Mouse (Mus musculus): ENCODE measurements around the gene Cd200. TPM values are rescaled to one million over a fixed set of nuclear protein-coding genes. Genes with fewer than 3 reads are reported as not detected.
A peak's percentile ranks its signal among the peaks of the same experiment; 100 is the strongest.
"Not testable (repeated sequence)": the region's sequence is repeated elsewhere in the genome, so short reads cannot be mapped to it uniquely, and the experiment has no call there.

The Cd200 gene
- polyA plus RNA-seq, 1 experiment from 2014 or later, result 226 TPM

GRCm38 (mm10) chr16:45352875-45353274, 56.0 kb downstream of the Cd200 start:
- Histone ChIP-seq H3K9ac (replicated peaks) (no peak overlapping the region), H3K27me3 (no peaks in the 10 kb centered on the region), H3K9me3 (no peaks in the 10 kb centered on the region), H3K36me3 (no peaks in the 10 kb centered on the region), H3K4me2 (replicated peaks) (no peak overlapping the region), H3K27ac (no peak overlapping the region), H3K4me1 (replicated peaks) (0 out of 2 replicates have a peak, but pooled peaks cover 3% of the 10 kb centered on the region), H3K4me3 (replicated peaks) (no peak overlapping the region)
- peak; percentile 88 for ATAC-seq

DNA sequence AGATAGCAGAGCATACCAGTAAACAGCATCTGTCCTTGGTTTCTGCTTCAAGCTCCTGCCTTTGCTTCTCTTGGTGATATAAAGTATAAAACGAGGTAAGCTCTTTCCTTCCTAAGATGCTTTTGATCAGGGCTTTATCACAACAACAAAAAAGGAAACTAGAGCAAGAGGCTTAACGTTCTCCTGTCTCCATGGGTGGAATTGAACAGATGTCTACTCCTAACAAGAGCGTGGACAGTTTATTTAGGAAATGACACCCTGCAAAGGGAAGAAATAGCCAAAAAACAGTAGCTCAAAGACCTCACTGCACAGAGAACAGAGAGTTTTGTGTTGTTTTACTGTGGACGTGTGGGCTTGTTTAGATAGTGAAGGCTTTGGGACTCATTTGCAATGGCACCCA, 58.1 kb downstream of the Cd200 start:
- no peak for ATAC-seq
- Histone ChIP-seq H3K27ac (no peak overlapping the region), H3K4me1 (replicated peaks) (0 out of 2 replicates have a peak, but pooled peaks cover 3% of the 10 kb centered on the region), H3K9me3 (no peaks in the 10 kb centered on the region), H3K4me2 (replicated peaks) (no peak overlapping the region), H3K27me3 (no peaks in the 10 kb centered on the region), H3K4me3 (replicated peaks) (no peak overlapping the region), H3K36me3 (no peaks in the 10 kb centered on the region), H3K9ac (replicated peaks) (no peak overlapping the region)
- 49% methylated on average over 4 of the region's 4 CpGs for WGBS

- no peak overlapping the region for H3K27ac ChIP-seq
- no peaks in the 10 kb centered on the region for H3K27me3 ChIP-seq
- H3K9me3 ChIP-seq, result no peaks in the 10 kb centered on the region
- ATAC-seq, result no peak
- no peak overlapping the region for H3K4me3 ChIP-seq (replicated peaks)
- H3K4me2 ChIP-seq (replicated peaks), result no peak overlapping the region
- 81% methylated on average over 3 of the region's 3 CpGs for WGBS
- H3K36me3 ChIP-seq, result no peaks in the 10 kb centered on the region
- 0 out of 2 replicates have a peak, but pooled peaks cover 6% of the 10 kb centered on the region for H3K4me1 ChIP-seq (replicated peaks)
- no peak overlapping the region for H3K9ac ChIP-seq (replicated peaks)
These were observed 59.1 kb downstream of the Cd200 start for GRCm38 (mm10) chr16:45349523-45350298.

DNA sequence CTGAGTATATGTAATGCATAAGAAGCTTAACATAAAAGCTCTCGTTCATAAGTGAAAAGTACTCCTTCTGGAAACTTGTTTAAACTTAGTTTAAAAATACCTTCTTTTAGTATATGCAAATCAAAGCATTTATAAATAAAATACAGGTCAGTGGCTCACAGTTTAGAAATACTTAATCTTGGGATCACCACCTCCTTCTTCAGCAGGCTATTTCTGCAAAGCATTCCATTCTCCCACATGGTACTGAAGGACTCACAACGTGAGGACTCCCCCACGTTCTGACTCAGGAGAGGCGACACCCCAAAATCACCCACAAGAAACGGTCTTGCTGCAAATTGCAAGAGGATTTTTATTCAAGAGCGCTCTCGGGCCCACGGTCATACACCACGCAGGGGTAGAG, 60.6 kb downstream of the Cd200 start:
- not testable (repeated sequence) for ATAC-seq; H3K9me3 ChIP-seq; H3K4me2 ChIP-seq (replicated peaks); H3K4me1 ChIP-seq (replicated peaks); H3K4me3 ChIP-seq (replicated peaks); H3K27me3 ChIP-seq; H3K36me3 ChIP-seq; H3K9ac ChIP-seq (replicated peaks); H3K27ac ChIP-seq
- WGBS, result 92% methylated on average over 6 of the region's 9 CpGs

GRCm38 (mm10) chr16:45346930-45347387, 61.9 kb downstream of the Cd200 start:
- Histone ChIP-seq H3K27me3 (no peaks in the 10 kb centered on the region), H3K4me3 (replicated peaks) (no peak overlapping the region), H3K9ac (replicated peaks) (no peak overlapping the region), H3K4me2 (replicated peaks) (no peak overlapping the region), H3K4me1 (replicated peaks) (0 out of 2 replicates have a peak, but pooled peaks cover 6% of the 10 kb centered on the region), H3K36me3 (no peaks in the 10 kb centered on the region), H3K9me3 (no peaks in the 10 kb centered on the region), H3K27ac (no peak overlapping the region)
- 88% methylated on average over 5 of the region's 5 CpGs for WGBS
- ATAC-seq, result no peak

GRCm38 (mm10) chr16:45346367-45346766, 62.5 kb downstream of the Cd200 start:
- WGBS, result 95% methylated on average over 2 of the region's 2 CpGs
- no peak overlapping the region for H3K27ac ChIP-seq
- no peak overlapping the region for H3K9ac ChIP-seq (replicated peaks)
- H3K27me3 ChIP-seq, result no peaks in the 10 kb centered on the region
- no peaks in the 10 kb centered on the region for H3K36me3 ChIP-seq
- H3K4me3 ChIP-seq (replicated peaks), result no peak overlapping the region
- H3K4me2 ChIP-seq (replicated peaks), result no peak overlapping the region
- no peaks in the 10 kb centered on the region for H3K9me3 ChIP-seq
- H3K4me1 ChIP-seq (replicated peaks), result 0 out of 2 replicates have a peak, but pooled peaks cover 6% of the 10 kb centered on the region
- no peak for ATAC-seq

GRCm38 (mm10) chr16:45344879-45345278, 64.0 kb downstream of the Cd200 start:
- H3K4me1 ChIP-seq (replicated peaks), result 0 out of 2 replicates have a peak, but pooled peaks cover 3% of the 10 kb centered on the region
- ATAC-seq, result no peak
- no peak overlapping the region for H3K4me2 ChIP-seq (replicated peaks)
- H3K9me3 ChIP-seq, result no peaks in the 10 kb centered on the region
- H3K36me3 ChIP-seq, result no peaks in the 10 kb centered on the region
- H3K9ac ChIP-seq (replicated peaks), result no peak overlapping the region
- 67% methylated on average over 2 of the region's 2 CpGs for WGBS
- H3K4me3 ChIP-seq (replicated peaks), result no peak overlapping the region
- no peaks in the 10 kb centered on the region for H3K27me3 ChIP-seq
- no peak overlapping the region for H3K27ac ChIP-seq

- no peaks in the 10 kb centered on the region for H3K27me3 ChIP-seq
- H3K27ac ChIP-seq, result no peak overlapping the region
- no peaks in the 10 kb centered on the region for H3K4me1 ChIP-seq (replicated peaks)
- H3K9ac ChIP-seq (replicated peaks), result no peak overlapping the region
- H3K36me3 ChIP-seq, result no peaks in the 10 kb centered on the region
- H3K9me3 ChIP-seq, result no peaks in the 10 kb centered on the region
- 82% methylated on average over 1 of the region's 1 CpGs for WGBS
- no peak for ATAC-seq
- H3K4me3 ChIP-seq (replicated peaks), result no peak overlapping the region
- no peak overlapping the region for H3K4me2 ChIP-seq (replicated peaks)
These were observed 72.4 kb downstream of the Cd200 start for GRCm38 (mm10) chr16:45336478-45336877.

- Histone ChIP-seq H3K4me1 (replicated peaks) (no peaks in the 10 kb centered on the region), H3K27me3 (no peaks in the 10 kb centered on the region), H3K36me3 (no peaks in the 10 kb centered on the region), H3K9me3 (no peaks in the 10 kb centered on the region), H3K27ac (no peak overlapping the region), H3K9ac (replicated peaks) (no peak overlapping the region), H3K4me3 (replicated peaks) (no peak overlapping the region), H3K4me2 (replicated peaks) (no peak overlapping the region)
- 89% methylated on average over 5 of the region's 5 CpGs for WGBS
- ATAC-seq, result 0 out of 2 replicates have a peak, but pooled peaks have one; percentile 14
These were observed 74.0 kb downstream of the Cd200 start for GRCm38 (mm10) chr16:45334891-45335290.

GRCm38 (mm10) chr16:45334376-45334765, 74.5 kb downstream of the Cd200 start:
- 74% methylated on average over 2 of the region's 2 CpGs for WGBS
- H3K9me3 ChIP-seq, result no peaks in the 10 kb centered on the region
- no peaks in the 10 kb centered on the region for H3K27me3 ChIP-seq
- no peak overlapping the region for H3K4me3 ChIP-seq (replicated peaks)
- no peak overlapping the region for H3K27ac ChIP-seq
- no peak for ATAC-seq
- no peaks in the 10 kb centered on the region for H3K36me3 ChIP-seq
- H3K4me2 ChIP-seq (replicated peaks), result no peak overlapping the region
- no peaks in the 10 kb centered on the region for H3K4me1 ChIP-seq (replicated peaks)
- no peak overlapping the region for H3K9ac ChIP-seq (replicated peaks)

- peak; percentile 58; the same call in 1 of the 2 replicates for ATAC-seq
- 93% methylated on average over 8 of the region's 8 CpGs for WGBS
- H3K4me3 ChIP-seq (replicated peaks), result no peak overlapping the region
These were observed 75.0 kb downstream of the Cd200 start for GRCm38 (mm10) chr16:45333678-45334375.

DNA sequence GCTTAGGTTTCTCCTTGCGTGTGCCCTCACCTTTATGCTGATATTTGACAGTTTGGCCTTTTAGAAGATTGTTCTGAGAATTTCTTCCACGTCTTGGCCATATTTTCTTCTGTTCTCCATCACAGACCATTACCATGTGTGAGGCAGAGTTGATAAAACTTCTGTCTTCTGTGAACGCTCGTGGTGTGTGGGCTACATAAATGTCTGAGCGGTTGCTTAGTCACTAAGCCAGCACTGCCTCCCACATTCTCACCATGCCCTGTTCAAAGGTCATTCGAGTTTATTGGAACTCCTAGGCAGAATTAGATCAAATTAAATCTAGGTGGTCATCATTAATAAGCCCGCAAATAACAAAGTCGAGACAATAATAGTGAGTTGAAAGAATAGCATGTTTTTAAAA, 76.3 kb downstream of the Cd200 start:
- no peaks in the 10 kb centered on the region for H3K36me3 ChIP-seq
- no peak overlapping the region for H3K9ac ChIP-seq (replicated peaks)
- H3K4me2 ChIP-seq (replicated peaks), result no peak overlapping the region
- 0 out of 2 replicates have a peak, but pooled peaks cover 2% of the 10 kb centered on the region for H3K4me1 ChIP-seq (replicated peaks)
- no peak for ATAC-seq
- no peaks in the 10 kb centered on the region for H3K9me3 ChIP-seq
- 60% methylated on average over 8 of the region's 8 CpGs for WGBS
- H3K27me3 ChIP-seq, result no peaks in the 10 kb centered on the region
- no peak overlapping the region for H3K27ac ChIP-seq
- H3K4me3 ChIP-seq (replicated peaks), result no peak overlapping the region

More at GRCm38 (mm10) chr16:45333678-45334375, 75.0 kb downstream of the Cd200 start:
- no peaks in the 10 kb centered on the region for H3K9me3 ChIP-seq
- no peaks in the 10 kb centered on the region for H3K4me1 ChIP-seq (replicated peaks)
- H3K9ac ChIP-seq (replicated peaks), result no peak overlapping the region
- H3K27me3 ChIP-seq, result no peaks in the 10 kb centered on the region
- H3K4me2 ChIP-seq (replicated peaks), result no peak overlapping the region
- H3K36me3 ChIP-seq, result no peaks in the 10 kb centered on the region
- H3K27ac ChIP-seq, result no peak overlapping the region

Data from midbrain, embryonic 13.5 days (tissue).